Mouse (Mus musculus): ENCODE data around the gene Eps15l1. TPM values are rescaled to one million over a fixed set of nuclear protein-coding genes. Genes with fewer than 3 reads are reported as not detected.

Gene Eps15l1
- total RNA-seq, 2 experiments from 2014 or later = 27.4 to 38.7 TPM

GRCm38 (mm10) chr8:72413839-72414238, 7.4 kb downstream of the Eps15l1 start:
- no peak for DNase-seq

GRCm38 (mm10) chr8:72409443-72409842, 11.8 kb downstream of the Eps15l1 start:
- DNase-seq = no peak

- no peak for DNase-seq
Observed at GRCm38 (mm10) chr8:72407878-72408277, 13.4 kb downstream of the Eps15l1 start.

- no peak for DNase-seq
Observed at GRCm38 (mm10) chr8:72402981-72403380, 18.3 kb downstream of the Eps15l1 start.

- DNase-seq = no peak
Observed at GRCm38 (mm10) chr8:72401381-72401780, 19.9 kb downstream of the Eps15l1 start.

- DNase-seq = no peak
Observed at GRCm38 (mm10) chr8:72385737-72386136, 35.5 kb downstream of the Eps15l1 start.

GRCm38 (mm10) chr8:72382395-72382794, 38.9 kb downstream of the Eps15l1 start:
- no peak for DNase-seq

- no peak for DNase-seq
Observed at GRCm38 (mm10) chr8:72380656-72381055, 40.6 kb downstream of the Eps15l1 start.

- no peak for DNase-seq
Observed at GRCm38 (mm10) chr8:72376900-72377299, 44.4 kb downstream of the Eps15l1 start.

- no peak for DNase-seq
Observed at GRCm38 (mm10) chr8:72376309-72376708, 45.0 kb downstream of the Eps15l1 start.

GRCm38 (mm10) chr8:72375161-72375560, 46.1 kb downstream of the Eps15l1 start:
- no peak for DNase-seq

- DNase-seq = no peak
Observed at GRCm38 (mm10) chr8:72372311-72372710, 48.9 kb downstream of the Eps15l1 start.

GRCm38 (mm10) chr8:72371356-72371755, 49.9 kb downstream of the Eps15l1 start:
- DNase-seq = no peak

GRCm38 (mm10) chr8:72366435-72366834, 54.8 kb downstream of the Eps15l1 start:
- no peak for DNase-seq

- peak; percentile 82 for DNase-seq
Observed at GRCm38 (mm10) chr8:72365826-72366225, 55.4 kb downstream of the Eps15l1 start.

- no peak for DNase-seq
Observed at GRCm38 (mm10) chr8:72365016-72365415, 56.2 kb downstream of the Eps15l1 start.

- DNase-seq = no peak
Observed at GRCm38 (mm10) chr8:72363457-72363856, 57.8 kb downstream of the Eps15l1 start.

- no peak for DNase-seq
Observed at GRCm38 (mm10) chr8:72362754-72363153, 58.5 kb downstream of the Eps15l1 start.

GRCm38 (mm10) chr8:72360162-72360561, 61.1 kb downstream of the Eps15l1 start:
- no peak for DNase-seq

- no peak for DNase-seq
Observed at GRCm38 (mm10) chr8:72356593-72356992, 64.7 kb downstream of the Eps15l1 start.

- DNase-seq = no peak
Observed at GRCm38 (mm10) chr8:72354272-72354671, 67.0 kb downstream of the Eps15l1 start.

- DNase-seq = no peak
Observed at GRCm38 (mm10) chr8:72353700-72354045, 67.6 kb downstream of the Eps15l1 start.

GRCm38 (mm10) chr8:72352951-72353699, 68.1 kb downstream of the Eps15l1 start:
- no peak for DNase-seq

GRCm38 (mm10) chr8:72351405-72352005, 69.8 kb downstream of the Eps15l1 start:
- DNase-seq = no peak

Data from gastrocnemius, postnatal 10 days (tissue).